Mouse (Mus musculus) adrenal gland, adult 10 weeks (tissue): Measurements from ENCODE around the gene Msrb3. TPM values are rescaled to one million over a fixed set of nuclear protein-coding genes. Genes with fewer than 3 reads are reported as not detected.

Experiments used
- polyA plus RNA-seq: library from polyadenylated mRNA; stranded (reverse); fragments of 350-450 nt; fragmentation: Illumina TruSeq; extraction: RNeasy Lipid Tissue Mini Kit (QIAGEN cat#74804); gene quantifications from one replicate; pipeline ENCODE4 v1.2.3, GENCODE M21; 2014; ENCODE audit warnings: low read depth, low replicate concordance

Gene Msrb3
- 98.0 TPM for polyA plus RNA-seq

DNA sequence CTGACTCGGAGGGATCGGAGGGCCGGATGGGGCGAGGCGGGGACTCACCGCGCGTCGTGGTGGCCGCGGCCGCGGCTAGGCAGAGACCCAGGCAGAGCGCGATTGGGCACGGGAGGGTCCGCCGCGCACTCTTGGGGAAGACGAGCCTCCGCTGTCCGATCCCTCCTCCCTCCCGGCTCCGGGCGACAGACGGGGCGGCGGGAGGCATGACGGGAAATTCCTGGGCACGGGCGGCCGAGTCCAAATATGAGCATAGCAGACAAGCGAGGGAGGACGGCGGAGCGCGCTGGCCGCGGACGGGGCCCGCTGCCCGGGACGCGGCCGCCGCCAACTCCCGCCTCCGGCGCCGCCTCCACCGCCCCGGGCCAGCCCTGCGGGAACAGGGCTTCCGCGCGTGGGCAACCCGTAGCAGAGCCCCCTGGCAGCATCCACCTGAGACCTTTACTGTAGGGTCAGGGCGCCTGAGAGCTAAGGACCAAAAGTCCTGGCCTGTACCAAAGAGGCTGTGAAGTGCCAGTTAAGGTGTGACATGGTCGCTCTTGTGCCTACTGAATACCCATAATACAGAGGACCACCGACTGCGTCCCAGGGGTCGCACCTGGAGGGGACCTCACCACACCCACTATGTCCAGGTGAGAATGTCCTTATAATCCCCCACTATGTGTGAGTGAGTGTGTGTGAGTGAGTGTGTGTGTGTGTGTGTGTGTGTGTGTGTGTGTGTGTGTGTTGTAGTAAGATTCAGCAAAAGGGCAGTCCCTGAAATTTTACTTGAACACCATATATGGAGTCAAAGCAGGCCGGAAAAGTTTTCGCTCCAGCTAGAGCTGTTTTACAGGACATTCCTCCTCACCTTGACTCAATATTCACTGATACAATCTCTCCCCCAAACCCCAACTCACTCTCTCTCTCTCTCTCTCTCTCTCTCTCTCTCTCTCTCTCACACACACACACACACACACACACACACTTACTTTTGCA, at the start of gene Msrb3:
TSS of gene Msrb3 (minus strand) at position 317 of the 978 bp plus-strand sequence.

Other genes starting within 250 kb of the Msrb3 start
- 37.7 TPM for gene Lemd3, start 80.2 kb upstream of the Msrb3 start, polyA plus RNA-seq
- 0.64 TPM for gene Wif1, start 134.9 kb upstream of the Msrb3 start, polyA plus RNA-seq